Mouse (Mus musculus): ENCODE measurements around the gene Gja5. TPM values are rescaled to one million over a fixed set of nuclear protein-coding genes. Genes with fewer than 3 reads are reported as not detected.

Gene Gja5
- polyA plus RNA-seq, 1 experiment from 2014 or later = 10.6 TPM

DNA sequence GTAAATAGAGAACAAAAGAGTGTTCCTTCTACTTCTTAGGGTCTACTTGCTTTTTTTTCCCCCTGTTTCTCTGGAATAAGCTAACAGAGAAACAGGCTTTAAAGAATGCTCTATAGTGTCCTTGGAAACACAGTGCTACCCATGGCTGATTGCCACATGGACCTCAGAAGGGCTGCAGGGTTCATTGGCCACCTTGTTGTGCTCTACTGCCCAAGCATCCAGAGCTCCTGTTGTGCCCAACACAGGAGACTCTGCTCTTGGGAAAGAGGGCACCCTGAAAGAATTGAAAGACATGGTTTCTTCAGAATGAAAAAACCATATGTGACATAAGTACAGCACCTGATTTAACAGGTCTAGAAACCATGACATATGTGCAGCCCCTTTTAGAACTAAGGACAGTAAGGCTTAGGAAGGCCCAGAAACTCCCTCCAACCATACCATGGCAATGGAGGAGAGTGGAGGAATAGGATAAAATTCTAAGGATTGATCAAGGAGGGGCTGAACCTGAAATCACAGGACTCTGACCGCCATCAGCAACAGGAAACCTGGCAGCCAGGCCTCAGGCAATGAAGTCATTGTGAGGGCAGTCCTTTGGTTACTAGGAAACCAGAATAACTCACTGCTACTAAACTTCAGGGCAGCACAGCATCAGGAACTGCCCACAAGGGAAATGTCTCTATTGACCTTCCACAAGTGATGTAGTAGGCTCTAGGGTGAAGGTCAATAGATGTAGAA lies 200.4 kb downstream of the Gja5 start:
- Histone ChIP-seq H3K9ac (no peak overlapping the region), H3K27me3 (no peaks in the 10 kb centered on the region), H3K9me3 (no peaks in the 10 kb centered on the region), H3K36me3 (no peaks in the 10 kb centered on the region), H3K4me1 (no peaks in the 10 kb centered on the region), H3K27ac (no peak overlapping the region), H3K4me2 (no peak overlapping the region), H3K4me3 (no peak overlapping the region)
- no peak for ATAC-seq (ENCODE audit: insufficient number of reproducible peaks, insufficient read depth, low FRiP score, low TSS enrichment, low read depth)
- 54% methylated on average over 1 of the region's 1 CpGs for WGBS

GRCm38 (mm10) chr3:97117511-97117910 lies 213.0 kb downstream of the Gja5 start:
- H3K4me3 ChIP-seq = no peak overlapping the region
- H3K4me1 ChIP-seq = no peaks in the 10 kb centered on the region
- no peak for ATAC-seq (ENCODE audit: insufficient number of reproducible peaks, insufficient read depth, low FRiP score, low TSS enrichment, low read depth)
- H3K4me2 ChIP-seq = no peak overlapping the region
- H3K27ac ChIP-seq = no peak overlapping the region
- no peaks in the 10 kb centered on the region for H3K36me3 ChIP-seq
- no peaks in the 10 kb centered on the region for H3K27me3 ChIP-seq
- H3K9me3 ChIP-seq = no peaks in the 10 kb centered on the region
- 87% methylated on average over 6 of the region's 6 CpGs for WGBS
- no peak overlapping the region for H3K9ac ChIP-seq

- no peak overlapping the region for H3K4me2 ChIP-seq
- no peaks in the 10 kb centered on the region for H3K36me3 ChIP-seq
- no peak overlapping the region for H3K4me3 ChIP-seq
- no peaks in the 10 kb centered on the region for H3K4me1 ChIP-seq
- no peaks in the 10 kb centered on the region for H3K27me3 ChIP-seq
- no peak for ATAC-seq (ENCODE audit: insufficient number of reproducible peaks, insufficient read depth, low FRiP score, low TSS enrichment, low read depth)
- H3K9ac ChIP-seq = no peak overlapping the region
- no peaks in the 10 kb centered on the region for H3K9me3 ChIP-seq
- no peak overlapping the region for H3K27ac ChIP-seq
- WGBS = 50% methylated on average over 12 of the region's 12 CpGs
Measured at GRCm38 (mm10) chr3:97118313-97118712, 213.8 kb downstream of the Gja5 start.

DNA sequence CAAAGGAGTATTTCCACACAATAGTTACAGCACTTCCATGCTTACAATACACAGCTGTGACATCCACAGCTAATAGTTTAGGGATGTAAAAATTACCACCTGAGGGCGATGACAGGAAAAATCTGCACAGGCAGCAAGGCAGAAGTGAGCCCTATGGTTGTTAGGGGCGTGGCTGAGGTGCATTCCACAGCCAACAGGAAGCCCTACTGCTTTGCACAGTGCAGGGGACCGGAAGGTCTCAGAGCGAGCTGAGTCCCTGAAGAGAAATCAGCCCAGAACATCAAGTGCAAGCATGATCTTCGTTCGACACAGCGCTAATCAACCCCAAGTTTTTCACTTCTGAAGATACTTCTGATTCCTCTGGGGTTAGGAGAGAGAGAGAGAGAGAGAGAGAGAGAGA lies 219.7 kb downstream of the Gja5 start:
- H3K36me3 ChIP-seq = no peaks in the 10 kb centered on the region
- WGBS = 43% methylated on average over 7 of the region's 7 CpGs
- H3K9ac ChIP-seq = no peak overlapping the region
- H3K27ac ChIP-seq = no peak overlapping the region
- no peak overlapping the region for H3K4me3 ChIP-seq
- H3K9me3 ChIP-seq = no peaks in the 10 kb centered on the region
- H3K4me1 ChIP-seq = no peaks in the 10 kb centered on the region
- no peak overlapping the region for H3K4me2 ChIP-seq
- H3K27me3 ChIP-seq = no peaks in the 10 kb centered on the region
- no peak for ATAC-seq (ENCODE audit: insufficient number of reproducible peaks, insufficient read depth, low FRiP score, low TSS enrichment, low read depth)

Other genes starting within 250 kb of the Gja5 start
- gene Ankrd35, start 234.6 kb upstream of the Gja5 start, polyA plus RNA-seq (2015; fragmentation: Nextera tagmentation; extraction: Ambion mirVana) = 1.3 and 2.1 TPM in 2 replicates
- 71.5 and 75.2 TPM in 2 replicates for gene Pias3, start 208.3 kb upstream of the Gja5 start, polyA plus RNA-seq (2015; fragmentation: Nextera tagmentation; extraction: Ambion mirVana)
- gene Nudt17, start 196.1 kb upstream of the Gja5 start, polyA plus RNA-seq (2015; fragmentation: Nextera tagmentation; extraction: Ambion mirVana) = 13.5 and 16.5 TPM in 2 replicates
- 33.3 and 34.5 TPM in 2 replicates for gene Polr3c, start 177.1 kb upstream of the Gja5 start, polyA plus RNA-seq (2015; fragmentation: Nextera tagmentation; extraction: Ambion mirVana)
- 47.9 and 53.1 TPM in 2 replicates for gene Rnf115, start 177.0 kb upstream of the Gja5 start, polyA plus RNA-seq (2015; fragmentation: Nextera tagmentation; extraction: Ambion mirVana)
- gene Pdzk1, start 75.4 kb upstream of the Gja5 start, polyA plus RNA-seq (2015; fragmentation: Nextera tagmentation; extraction: Ambion mirVana) = 0.85 TPM in 1 of 2 replicates, not detected in the other
- 0.13 and 0.17 TPM in 2 replicates for gene Cd160, start 75.3 kb upstream of the Gja5 start, polyA plus RNA-seq (2015; fragmentation: Nextera tagmentation; extraction: Ambion mirVana)
- gene Gpr89, start 653 bp downstream of the Gja5 start, polyA plus RNA-seq (2015; fragmentation: Nextera tagmentation; extraction: Ambion mirVana) = 39.5 and 47.9 TPM in 2 replicates
- gene Gja8, start 21.3 kb downstream of the Gja5 start, polyA plus RNA-seq (2015; fragmentation: Nextera tagmentation; extraction: Ambion mirVana) = not detected in 2 replicates